Mouse (Mus musculus) embryonic facial prominence, embryonic 13.5 days (tissue): ENCODE data around the gene Samd1. TPM values are rescaled to one million over a fixed set of nuclear protein-coding genes. Genes with fewer than 3 reads are reported as not detected.
A peak's percentile ranks its signal among the peaks of the same experiment; 100 is the strongest.

Experiments used
- ATAC-seq: fragments of 200-750 bp; cut with Nextera tagmentation; 2 replicates; pipeline ENCODE4 v1.8.0; 2017; ENCODE audit warnings: low read depth; ENCODE audit not compliant: insufficient number of reproducible peaks, insufficient read depth, low FRiP score, low TSS enrichment
- H3K27ac ChIP-seq: fragments of 300-500 bp; sonication (generic); 2 replicates; pipeline ENCODE4 v1.5.1; 2015; ENCODE audit warnings: moderate library complexity, mild to moderate bottlenecking, inconsistent platforms
- H3K27me3 ChIP-seq: fragments of 300-500 bp; sonication (generic); 2 replicates; pipeline ENCODE4 v1.6.1; 2015; ENCODE audit warnings: mild to moderate bottlenecking, inconsistent platforms
- H3K36me3 ChIP-seq: fragments of 300-500 bp; sonication (generic); 2 replicates; pipeline ENCODE4 v1.6.1; 2015; ENCODE audit warnings: mild to moderate bottlenecking, inconsistent platforms
- H3K4me1 ChIP-seq: fragments of 300-500 bp; sonication (generic); 2 replicates; pipeline ENCODE4 v1.6.1; 2015; ENCODE audit warnings: inconsistent platforms
- H3K4me2 ChIP-seq: fragments of 300-500 bp; sonication (generic); 2 replicates; pipeline ENCODE4 v1.6.1; 2015; ENCODE audit warnings: moderate library complexity, mild to moderate bottlenecking, inconsistent platforms
- H3K4me3 ChIP-seq: fragments of 300-500 bp; sonication (generic); 2 replicates; pipeline ENCODE4 v1.5.1; 2015; ENCODE audit warnings: mild to moderate bottlenecking, inconsistent platforms
- H3K9ac ChIP-seq: fragments of 300-500 bp; sonication (generic); 2 replicates; pipeline ENCODE4 v1.6.1; 2015; ENCODE audit warnings: mild to moderate bottlenecking, inconsistent platforms
- H3K9me3 ChIP-seq: fragments of 300-500 bp; sonication (generic); 2 replicates; pipeline ENCODE4 v1.6.1; 2016; ENCODE audit warnings: inconsistent platforms
- WGBS: fragments of 180-500 bp; shearing (Covaris S2); methylation state at CpG from one replicate; pipeline ENCODE4 v1.1.7; 2015; ENCODE audit warnings: mixed read lengths; 5-methylcytosine and 5-hydroxymethylcytosine counted together
- microRNA counts: library from miRNA; unstranded; fragments of <30 nt; microRNA quantifications from one replicate; lab custom pipeline; 2016
- microRNA-seq: library from miRNA; unstranded; fragments of <30 nt; microRNA quantifications from one replicate; pipeline ENCODE4, GENCODE M21; 2016
- polyA plus RNA-seq: library from polyadenylated mRNA; unstranded; fragments of >200 nt; fragmentation: Nextera tagmentation; extraction: Ambion mirVana; gene quantifications from 2 replicates; pipeline ENCODE4 v1.2.1, GENCODE M21; 2015

Samd1 gene
- polyA plus RNA-seq, 1 experiment from 2014 or later: 15.8 TPM

DNA sequence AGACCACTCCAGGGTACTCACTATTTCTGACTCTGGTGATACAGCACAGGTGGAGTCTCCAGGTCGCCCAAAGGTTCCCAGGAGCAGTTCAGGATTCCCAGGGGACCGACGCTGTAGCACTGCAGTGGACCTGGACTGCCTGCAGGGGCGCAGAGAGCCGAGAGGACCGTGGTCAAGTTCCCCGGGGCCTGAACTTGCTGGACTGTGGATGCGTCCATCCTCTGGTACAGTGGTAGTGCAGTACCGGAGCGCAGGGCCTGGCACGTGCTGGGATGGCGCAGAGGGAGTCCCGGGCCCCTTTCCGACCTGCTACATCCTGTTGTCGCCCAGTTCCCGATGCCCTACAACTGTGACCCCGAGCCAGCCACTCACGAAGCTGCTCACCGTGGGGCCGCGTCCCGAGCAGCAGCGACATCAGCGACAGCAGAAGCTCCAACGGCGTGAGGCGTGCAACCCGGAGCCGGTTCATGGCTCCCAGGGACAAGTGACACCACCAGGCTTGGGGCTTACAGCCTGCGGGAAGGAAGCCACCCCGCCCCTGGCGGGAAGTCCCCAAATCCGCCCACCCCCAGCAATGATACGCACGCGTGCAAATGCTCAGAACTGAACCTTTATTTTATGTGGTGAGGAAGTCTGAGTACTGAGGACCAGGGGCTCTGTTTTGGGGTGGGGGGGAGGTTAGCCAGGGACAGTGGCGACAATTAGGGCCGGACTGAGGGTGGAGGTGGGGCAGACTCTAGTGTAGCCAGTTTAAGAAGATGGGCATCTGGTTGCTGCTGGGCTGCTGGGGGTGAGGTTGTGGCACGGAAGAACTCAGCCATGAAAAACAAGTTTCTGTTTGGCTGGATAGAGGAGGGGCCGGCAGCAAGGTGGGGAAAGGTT is 44.8 kb downstream of the Samd1 start, which contains the start of gene Il27ra:
Gene Il27ra (minus strand): TSS at position 524 of the 882 bp plus-strand sequence.
- no peaks in the 10 kb centered on the region for H3K36me3 ChIP-seq
- H3K9me3 ChIP-seq: no peaks in the 10 kb centered on the region
- peak within 1 kb of the TSS; percentile 71 for H3K4me2 ChIP-seq
- WGBS: 4% methylated on average over 40 of the region's 40 CpGs
- H3K4me3 ChIP-seq: peak within 1 kb of the TSS; percentile 42
- no peak for ATAC-seq
- no peak within 1 kb of the TSS for H3K27ac ChIP-seq
- H3K9ac ChIP-seq: peak within 1 kb of the TSS; percentile 66
- H3K4me1 ChIP-seq: peaks cover 20% of the 10 kb centered on the region
- H3K27me3 ChIP-seq: peaks cover 75% of the 10 kb centered on the region

GRCm38 (mm10) chr8:84042948-84043342 is 45.5 kb downstream of the Samd1 start:
- H3K4me2 ChIP-seq: peak overlapping the region; percentile 71
- 35% methylated on average over 12 of the region's 12 CpGs for WGBS
- no peak overlapping the region for H3K9ac ChIP-seq
- peak overlapping the region; percentile 42; the same call in 1 of the 2 replicates for H3K4me3 ChIP-seq
- no peak for ATAC-seq
- H3K36me3 ChIP-seq: no peaks in the 10 kb centered on the region
- no peak overlapping the region for H3K27ac ChIP-seq
- H3K9me3 ChIP-seq: no peaks in the 10 kb centered on the region
- peaks cover 20% of the 10 kb centered on the region for H3K4me1 ChIP-seq
- H3K27me3 ChIP-seq: peaks cover 71% of the 10 kb centered on the region

DNA sequence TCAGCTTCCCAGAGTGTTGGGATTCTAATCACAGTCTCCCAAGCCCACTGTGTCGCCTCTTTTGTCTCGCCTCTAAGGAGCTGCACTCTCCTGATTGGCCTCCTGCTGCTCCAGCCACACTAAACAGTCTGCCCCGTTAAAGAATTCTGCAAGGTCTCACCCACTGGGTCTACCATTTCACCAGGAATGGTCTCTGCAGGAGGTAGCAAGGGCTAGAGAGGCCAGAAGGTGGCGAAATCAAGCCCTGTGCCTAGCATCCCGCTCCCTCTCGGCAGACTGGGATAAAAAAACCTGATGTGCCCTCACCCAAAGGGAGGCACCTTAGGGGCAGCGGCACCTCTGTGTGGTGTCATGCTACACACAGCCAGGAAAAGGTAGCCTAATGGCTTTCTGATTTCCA is 46.6 kb downstream of the Samd1 start:
- 5% methylated on average over 7 of the region's 7 CpGs for WGBS

DNA sequence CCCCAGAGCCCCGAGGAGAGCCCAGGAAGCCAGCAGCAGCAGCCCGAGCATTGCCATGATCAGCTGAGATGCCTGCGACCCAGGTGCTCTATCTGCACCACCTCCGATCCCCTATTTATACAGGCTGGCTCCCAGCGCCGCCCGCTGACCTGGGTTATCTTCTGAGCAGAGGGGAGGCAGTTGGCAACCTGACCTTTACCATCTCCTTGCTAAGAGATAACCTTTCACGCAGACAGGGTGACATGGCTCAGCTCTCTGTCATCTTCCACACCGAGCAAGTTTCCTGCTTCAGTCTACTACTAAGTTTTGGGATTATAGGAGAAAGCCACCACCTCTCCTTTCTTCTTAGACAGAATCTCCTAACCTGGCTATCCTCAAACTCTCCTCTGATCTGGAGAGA is 47.4 kb downstream of the Samd1 start, which contains the start of gene Rln3:
Gene Rln3 (minus strand): TSS at position 101 of the 400 bp plus-strand sequence.
- no peaks in the 10 kb centered on the region for H3K9me3 ChIP-seq
- no peak within 1 kb of the TSS for H3K27ac ChIP-seq
- WGBS: 8% methylated on average over 9 of the region's 9 CpGs
- H3K36me3 ChIP-seq: no peaks in the 10 kb centered on the region
- H3K4me3 ChIP-seq: no peak within 1 kb of the TSS
- H3K4me1 ChIP-seq: peaks cover 20% of the 10 kb centered on the region
- H3K27me3 ChIP-seq: peaks cover 67% of the 10 kb centered on the region
- ATAC-seq: no peak
- no peak within 1 kb of the TSS for H3K4me2 ChIP-seq
- H3K9ac ChIP-seq: 0 out of 2 replicates have a peak within 1 kb of the TSS, but pooled peaks have one; percentile 49

More for the DNA sequence above, 46.6 kb downstream of the Samd1 start:
- H3K9me3 ChIP-seq: no peaks in the 10 kb centered on the region
- no peaks in the 10 kb centered on the region for H3K36me3 ChIP-seq
- no peak for ATAC-seq
- no peak overlapping the region for H3K9ac ChIP-seq
- H3K4me1 ChIP-seq: peaks cover 20% of the 10 kb centered on the region
- H3K4me2 ChIP-seq: no peak overlapping the region
- H3K4me3 ChIP-seq: no peak overlapping the region
- no peak overlapping the region for H3K27ac ChIP-seq
- H3K27me3 ChIP-seq: peaks cover 68% of the 10 kb centered on the region

- Histone ChIP-seq H3K9ac (no peak overlapping the region), H3K27ac (no peak overlapping the region), H3K4me2 (no peak overlapping the region), H3K4me3 (no peak overlapping the region), H3K27me3 (peaks cover 51% of the 10 kb centered on the region), H3K9me3 (no peaks in the 10 kb centered on the region), H3K4me1 (peaks cover 20% of the 10 kb centered on the region), H3K36me3 (no peaks in the 10 kb centered on the region)
- ATAC-seq: no peak
- 82% methylated on average over 3 of the region's 3 CpGs for WGBS
These were observed 49.0 kb downstream of the Samd1 start for GRCm38 (mm10) chr8:84046505-84046904.

DNA sequence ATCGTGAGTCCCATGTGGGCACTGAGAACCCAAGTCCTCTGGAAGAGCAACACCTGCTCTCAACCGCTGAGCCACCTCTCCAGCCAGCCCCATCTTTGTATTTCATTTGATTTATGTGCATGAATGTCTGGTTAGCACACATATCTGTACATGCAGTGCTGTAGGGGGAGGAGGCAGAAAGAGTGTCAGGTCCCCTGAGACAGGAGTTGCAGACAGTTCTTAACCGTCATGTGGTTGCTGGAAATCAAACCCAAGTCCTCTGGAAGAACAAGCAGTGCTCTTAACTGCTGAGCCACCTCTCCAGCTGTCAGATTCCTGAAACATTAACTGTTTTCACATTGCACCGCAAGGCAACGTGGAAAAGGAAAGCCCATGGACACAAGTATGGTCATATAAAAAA is 50.7 kb downstream of the Samd1 start:
- Histone ChIP-seq H3K9me3 (no peaks in the 10 kb centered on the region), H3K4me3 (no peak overlapping the region), H3K27me3 (peaks cover 34% of the 10 kb centered on the region), H3K4me2 (no peak overlapping the region), H3K4me1 (peaks cover 7% of the 10 kb centered on the region; the same call in 1 of the 2 replicates), H3K27ac (no peak overlapping the region), H3K9ac (no peak overlapping the region), H3K36me3 (no peaks in the 10 kb centered on the region)
- WGBS: 71% methylated on average over 5 of the region's 5 CpGs
- ATAC-seq: no peak

MicroRNAs encoded within 50 kb of the gene (microRNA counts, 519-probe panel; counts per million panel counts)
- 236 counts per million, percentile 44 among the panel's probes with 10 or more counts for microRNA mmu-miR-1199 (lab: Ali Mortazavi, UCI)

Small RNAs within 50 kb of the gene (microRNA-seq; reads per million reads assigned to microRNA genes)
- not detected for gene Mir1199
- gene Mir8111: 3.7 reads per million, percentile 15 among the genes with 10 or more reads in this experiment

Other genes with a start within 250 kb of the Samd1 start
- gene Adgrl1, start 97.6 kb upstream of the Samd1 start, polyA plus RNA-seq: 30.5 and 31.6 TPM in 2 replicates
- 0.55 and 0.63 TPM in 2 replicates for gene Gm10644, start 42.5 kb upstream of the Samd1 start, polyA plus RNA-seq
- 58.0 and 61.3 TPM in 2 replicates for gene Asf1b, start 42.2 kb upstream of the Samd1 start, polyA plus RNA-seq
- 148 and 159 TPM in 2 replicates for gene Prkaca, start 24.7 kb upstream of the Samd1 start, polyA plus RNA-seq
- gene 1700067K01Rik, start 3.8 kb downstream of the Samd1 start, polyA plus RNA-seq: 0.73 and 1.6 TPM in 2 replicates
- 0.59 TPM in 1 of 2 replicates, not detected in the other for gene 2210011C24Rik, start 14.5 kb downstream of the Samd1 start, polyA plus RNA-seq
- 6.9 and 8.5 TPM in 2 replicates for gene Palm3, start 23.8 kb downstream of the Samd1 start, polyA plus RNA-seq
- 0.66 and 1.0 TPM in 2 replicates for gene Il27ra, start 44.9 kb downstream of the Samd1 start, polyA plus RNA-seq
- gene Rln3, start 47.3 kb downstream of the Samd1 start, polyA plus RNA-seq: not detected in 2 replicates
- 1.6 and 2.0 TPM in 2 replicates for gene Gm10643, start 67.5 kb downstream of the Samd1 start, polyA plus RNA-seq
- 8.7 and 10.1 TPM in 2 replicates for gene Rfx1, start 69.2 kb downstream of the Samd1 start, polyA plus RNA-seq
- gene Dcaf15, start 107.1 kb downstream of the Samd1 start, polyA plus RNA-seq: 10.8 and 12.2 TPM in 2 replicates
- 1.6 and 2.0 TPM in 2 replicates for gene Podnl1, start 128.3 kb downstream of the Samd1 start, polyA plus RNA-seq
- 28.2 and 30.7 TPM in 2 replicates for gene Cc2d1a, start 150.3 kb downstream of the Samd1 start, polyA plus RNA-seq
- 1.4 and 1.8 TPM in 2 replicates for gene 4930432K21Rik, start 150.4 kb downstream of the Samd1 start, polyA plus RNA-seq
- 2.9 and 5.2 TPM in 2 replicates for gene Nanos3, start 187.5 kb downstream of the Samd1 start, polyA plus RNA-seq
- gene Zswim4, start 239.4 kb downstream of the Samd1 start, polyA plus RNA-seq: 19.6 and 22.6 TPM in 2 replicates